Mouse (Mus musculus) urinary bladder, adult 2 months (tissue): ENCODE data around the gene Faim. TPM values are rescaled to one million over a fixed set of nuclear protein-coding genes. Genes with fewer than 3 reads are reported as not detected.

Experiments
- DNase-seq: peaks from one replicate; pipeline ENCODE4 v3.0.0; 2022; ENCODE audit warnings: low spot score
- polyA plus RNA-seq: library from polyadenylated mRNA; depleted of rRNA; stranded (reverse); fragments of >200 nt; gene quantifications from 2 replicates; pipeline ENCODE4 v1.2.3, GENCODE M21; 2012; rRNA removed

The Faim gene
- polyA plus RNA-seq, 1 experiment = 12.8 TPM

DNA sequence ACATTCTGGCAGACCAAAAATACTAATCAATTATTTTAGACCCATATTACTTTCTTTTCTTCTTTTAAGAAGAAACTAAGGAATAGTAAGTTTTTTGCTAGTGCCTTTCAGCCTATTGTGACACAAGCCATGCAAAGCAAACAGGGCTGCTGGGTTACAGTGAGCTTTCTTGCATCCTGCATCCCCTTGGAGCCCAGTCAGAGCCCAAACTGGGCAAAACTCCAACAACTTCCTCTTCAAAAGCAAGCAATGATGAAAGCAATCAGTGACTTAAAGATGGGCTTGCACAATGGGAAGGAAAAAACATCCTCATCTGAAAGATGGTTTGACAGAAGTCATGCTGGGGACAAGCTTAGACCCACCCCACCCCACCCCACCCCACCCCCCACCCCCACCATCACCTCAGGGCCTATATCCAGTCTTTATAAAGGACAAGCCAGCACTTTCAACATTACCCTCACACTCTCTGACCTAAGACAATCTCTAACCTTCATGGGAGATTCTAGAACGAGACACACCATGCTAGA is 62.6 kb downstream of the Faim start:
- DNase-seq = no peak

DNA sequence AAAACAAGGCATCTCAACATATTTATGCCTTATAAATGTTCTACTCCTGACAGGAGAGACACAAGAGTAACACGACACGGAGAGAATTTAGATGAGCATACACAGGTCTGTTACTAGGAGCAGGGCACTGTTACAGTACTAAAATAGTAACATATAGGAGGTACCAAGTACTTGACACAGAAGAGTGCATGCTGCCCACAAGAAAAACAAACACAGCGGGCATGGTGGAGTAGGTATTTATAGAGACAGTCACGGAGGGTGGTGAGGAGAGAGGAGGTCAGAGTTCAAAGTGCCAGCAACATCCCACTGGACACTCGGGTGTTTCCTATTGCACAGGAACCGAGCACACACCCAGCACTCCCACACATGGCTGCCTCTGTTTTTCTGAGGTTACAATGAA is 63.6 kb downstream of the Faim start:
- DNase-seq = no peak

Other genes with a start within 250 kb of the Faim start
- gene Prr23a1, start 143.9 kb upstream of the Faim start, polyA plus RNA-seq = not detected in 2 replicates
- not detected in 2 replicates for gene Prr23a2, start 129.9 kb upstream of the Faim start, polyA plus RNA-seq
- gene Prr23a3, start 121.6 kb upstream of the Faim start, polyA plus RNA-seq = 0.06 TPM in 1 of 2 replicates, not detected in the other
- gene 7420426K07Rik, start 83.3 kb upstream of the Faim start, polyA plus RNA-seq = not detected in 2 replicates
- not detected in 2 replicates for gene Foxl2, start 31.1 kb upstream of the Faim start, polyA plus RNA-seq
- not detected in 2 replicates for gene Gm1123, start 49.3 kb downstream of the Faim start, polyA plus RNA-seq
- 3.6 and 3.9 TPM in 2 replicates for gene Pik3cb, start 154.2 kb downstream of the Faim start, polyA plus RNA-seq